Mouse (Mus musculus): ENCODE data around the gene Abhd5. TPM values are rescaled to one million over a fixed set of nuclear protein-coding genes. Genes with fewer than 3 reads are reported as not detected.

The Abhd5 gene
- total RNA-seq, 2 experiments from 2014 or later = 15.0 to 21.7 TPM

- DNase-seq = no peak
Measured at GRCm38 (mm10) chr9:122349286-122349685, 2.1 kb upstream of the Abhd5 start.

GRCm38 (mm10) chr9:122350396-122351130 is 845 bp upstream of the Abhd5 start:
- no peak for DNase-seq

- no peak for DNase-seq
Measured at GRCm38 (mm10) chr9:122352025-122352392, 601 bp downstream of the Abhd5 start.

GRCm38 (mm10) chr9:122352911-122353310 is 1.5 kb downstream of the Abhd5 start:
- no peak for DNase-seq

GRCm38 (mm10) chr9:122354240-122354639 is 2.8 kb downstream of the Abhd5 start:
- no peak for DNase-seq

- no peak for DNase-seq
Measured at GRCm38 (mm10) chr9:122357073-122357472, 5.7 kb downstream of the Abhd5 start.

- no peak for DNase-seq
Measured at GRCm38 (mm10) chr9:122357626-122358025, 6.2 kb downstream of the Abhd5 start.

GRCm38 (mm10) chr9:122364171-122364570 is 12.8 kb downstream of the Abhd5 start:
- no peak for DNase-seq

GRCm38 (mm10) chr9:122370292-122370794 is 18.9 kb downstream of the Abhd5 start:
- no peak for DNase-seq

- DNase-seq = no peak
Measured at GRCm38 (mm10) chr9:122372506-122372905, 21.1 kb downstream of the Abhd5 start.

- DNase-seq = no peak
Measured at GRCm38 (mm10) chr9:122372991-122373390, 21.6 kb downstream of the Abhd5 start.

GRCm38 (mm10) chr9:122378986-122379385 is 27.6 kb downstream of the Abhd5 start:
- no peak for DNase-seq

GRCm38 (mm10) chr9:122380959-122381358 is 29.6 kb downstream of the Abhd5 start:
- no peak for DNase-seq

GRCm38 (mm10) chr9:122382006-122382405 is 30.6 kb downstream of the Abhd5 start:
- DNase-seq = no peak

- DNase-seq = no peak
Measured at GRCm38 (mm10) chr9:122386015-122386414, 34.6 kb downstream of the Abhd5 start.

- no peak for DNase-seq
Measured at GRCm38 (mm10) chr9:122389287-122389920, 38.0 kb downstream of the Abhd5 start.

- no peak for DNase-seq
Measured at GRCm38 (mm10) chr9:122395816-122396215, 44.4 kb downstream of the Abhd5 start.

GRCm38 (mm10) chr9:122397156-122397555 is 45.7 kb downstream of the Abhd5 start:
- no peak for DNase-seq

- no peak for DNase-seq
Measured at GRCm38 (mm10) chr9:122398746-122399145, 47.3 kb downstream of the Abhd5 start.

- no peak for DNase-seq
Measured at GRCm38 (mm10) chr9:122401239-122401638, 49.8 kb downstream of the Abhd5 start.

- no peak for DNase-seq
Measured at GRCm38 (mm10) chr9:122410437-122411175, 59.2 kb downstream of the Abhd5 start.

GRCm38 (mm10) chr9:122414648-122415047 is 63.2 kb downstream of the Abhd5 start:
- DNase-seq = no peak

GRCm38 (mm10) chr9:122415056-122415775 is 63.8 kb downstream of the Abhd5 start:
- no peak for DNase-seq
